Mouse (Mus musculus) mature B cell (primary cell): ENCODE data around the gene H2-T22.
"Not testable (repeated sequence)": the region's sequence is repeated elsewhere in the genome, so short reads cannot be mapped to it uniquely, and the experiment has no call there.

ENCODE experiments used
- in situ Hi-C: fragments of 300-500 bp; cut with MboI; formaldehyde crosslinking; loops from 2 replicates; pipeline ENCODE4 v1.14.3; 2019

The H2-T22 gene

GRCm38 (mm10) chr17:36030046-36030702 is 12.4 kb downstream of the H2-T22 start:
- in situ Hi-C loops, result not testable (repeated sequence)

- in situ Hi-C loops, result no loop called here
Observed at GRCm38 (mm10) chr17:36028879-36029619, 13.5 kb downstream of the H2-T22 start.

- in situ Hi-C loops, result no loop called here
Observed at GRCm38 (mm10) chr17:36027663-36028062, 14.9 kb downstream of the H2-T22 start.

GRCm38 (mm10) chr17:36025901-36026300 is 16.6 kb downstream of the H2-T22 start:
- in situ Hi-C loops, result no loop called here

- in situ Hi-C loops, result no loop called here
Observed at GRCm38 (mm10) chr17:36025197-36025596, 17.4 kb downstream of the H2-T22 start.

- in situ Hi-C loops, result no loop called here
Observed at GRCm38 (mm10) chr17:36023710-36024654, 18.6 kb downstream of the H2-T22 start.

- in situ Hi-C loops, result no loop called here
Observed at GRCm38 (mm10) chr17:36022922-36023321, 19.6 kb downstream of the H2-T22 start.

- in situ Hi-C loops, result no loop called here
Observed at GRCm38 (mm10) chr17:36022098-36022497, 20.4 kb downstream of the H2-T22 start.

- in situ Hi-C loops, result no loop called here
Observed at GRCm38 (mm10) chr17:36021309-36021708, 21.2 kb downstream of the H2-T22 start.

- in situ Hi-C loops, result no loop called here
Observed at GRCm38 (mm10) chr17:36020191-36021073, 22.1 kb downstream of the H2-T22 start, which contains the start of gene H2-T24. TSS of gene H2-T24 (minus strand) at chr17:36020560.

GRCm38 (mm10) chr17:36019519-36019918 is 23.0 kb downstream of the H2-T22 start:
- in situ Hi-C loops, result no loop called here

- in situ Hi-C loops, result no loop called here
Observed at GRCm38 (mm10) chr17:36018979-36019378, 23.6 kb downstream of the H2-T22 start.

GRCm38 (mm10) chr17:36017046-36017445 is 25.5 kb downstream of the H2-T22 start:
- in situ Hi-C loops, result no loop called here

GRCm38 (mm10) chr17:36014977-36015376 is 27.6 kb downstream of the H2-T22 start:
- in situ Hi-C loops, result no loop called here

GRCm38 (mm10) chr17:36004409-36004808 is 38.1 kb downstream of the H2-T22 start:
- in situ Hi-C loops, result not testable (repeated sequence)

GRCm38 (mm10) chr17:36003331-36003730 is 39.2 kb downstream of the H2-T22 start:
- in situ Hi-C loops, result no loop called here

- in situ Hi-C loops, result no loop called here
Observed at GRCm38 (mm10) chr17:36001966-36002365, 40.6 kb downstream of the H2-T22 start.

- in situ Hi-C loops, result no loop called here
Observed at GRCm38 (mm10) chr17:36001121-36001897, 41.2 kb downstream of the H2-T22 start.

- in situ Hi-C loops, result no loop called here
Observed at GRCm38 (mm10) chr17:36000349-36000748, 42.2 kb downstream of the H2-T22 start.

GRCm38 (mm10) chr17:35999356-35999755 is 43.2 kb downstream of the H2-T22 start:
- in situ Hi-C loops, result loop anchor here (10.0 kb wide), 2 partner anchors 45 to 165 kb away; partner anchors contain the start of genes Gm6034, H2-T22 and Tubb5
